Mouse (Mus musculus): ENCODE measurements around the gene Serpinb9b.

DNA sequence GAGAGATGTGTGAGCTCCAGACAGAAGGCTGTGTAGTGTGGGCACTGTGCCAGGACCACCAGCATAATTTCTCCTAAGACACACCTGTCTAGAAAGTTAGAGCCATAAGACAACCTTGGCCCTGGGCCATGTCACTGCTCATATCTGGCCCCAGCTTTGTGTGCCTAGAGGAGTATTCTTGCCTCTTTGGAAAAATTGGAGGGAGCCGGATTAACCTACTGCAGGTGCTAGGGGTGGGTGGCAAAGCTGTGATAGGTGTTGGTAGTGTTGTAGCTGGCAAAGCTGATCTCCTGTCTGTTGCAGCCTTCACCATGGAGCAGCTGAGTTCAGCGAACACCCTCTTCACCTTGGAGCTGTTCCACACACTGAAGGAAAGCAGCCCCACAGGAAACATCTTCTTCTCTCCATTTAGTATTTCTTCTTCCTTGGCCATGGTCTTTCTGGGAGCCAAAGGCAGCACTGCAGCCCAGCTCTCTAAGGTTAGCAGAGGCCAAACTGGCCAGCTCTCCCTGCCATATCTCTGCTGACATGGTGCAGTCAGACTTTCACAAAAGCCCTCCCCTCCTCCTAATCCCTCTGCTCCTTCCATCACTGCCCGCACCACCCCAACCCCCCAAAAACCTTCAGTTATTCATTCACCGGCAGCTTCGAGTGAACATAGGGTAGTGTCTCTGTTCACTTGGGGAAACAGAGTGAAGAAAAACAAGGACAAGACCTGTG lies 57.9 kb downstream of the Serpinb9b start:
- no peak for TF ChIP-seq CTCF (IDR thresholded peaks at IDR 0.05; ENCODE audit: control insufficient read depth, insufficient read depth, insufficient read length)
- no peak for TF ChIP-seq MYOG (IDR thresholded peaks at IDR 0.05; ENCODE audit: control insufficient read depth, extremely low read depth, insufficient read length)
- TF ChIP-seq MAX (IDR thresholded peaks at IDR 0.05), result no peak
- TF ChIP-seq MYOD1 (IDR thresholded peaks at IDR 0.05; ENCODE audit: control insufficient read depth, insufficient read length, low read depth), result no peak
- no peak for TF ChIP-seq CEBPB (IDR thresholded peaks at IDR 0.05; ENCODE audit: low read depth)
- no peak for TF ChIP-seq USF1 (IDR thresholded peaks at IDR 0.05; ENCODE audit: low read depth)
- TF ChIP-seq FOSL1 (IDR thresholded peaks at IDR 0.05; ENCODE audit: insufficient read depth, low read length, poor library complexity, severe bottlenecking), result no peak

All from C2C12 (cell line).